Mouse (Mus musculus) spleen, adult 2 months (tissue): ENCODE data around the gene Gp9. TPM values are rescaled to one million over a fixed set of nuclear protein-coding genes. Genes with fewer than 3 reads are reported as not detected.

Source experiments
- DNase-seq, 2 experiments: peaks; one replicate each; pipeline versions ENCODE4 v3.0.0 to v3.0.0-alpha.2; 2012 to 2021; ENCODE audit warnings: low spot score in 2 of 2, low read depth in 1 of 2
- H3K27ac ChIP-seq: fragments of 200-500 bp; 2 replicates; pipeline ENCODE4 v1.5.1; 2012; ENCODE audit warnings: low read length, inconsistent platforms; ENCODE audit not compliant: insufficient read depth
- H3K27me3 ChIP-seq: fragments of 200-500 bp; 2 replicates; pipeline ENCODE4 v1.6.1; 2012; ENCODE audit warnings: mild to moderate bottlenecking, moderate library complexity, low read length, inconsistent platforms; ENCODE audit not compliant: control insufficient read depth, insufficient read depth
- H3K36me3 ChIP-seq: fragments of 200-500 bp; 2 replicates; pipeline ENCODE4 v1.6.1; 2012; ENCODE audit warnings: mild to moderate bottlenecking, low read length, inconsistent platforms; ENCODE audit not compliant: control insufficient read depth, insufficient read depth
- H3K4me1 ChIP-seq: fragments of 200-500 bp; 2 replicates; pipeline ENCODE4 v1.6.1; 2011; ENCODE audit warnings: inconsistent platforms; ENCODE audit not compliant: control insufficient read depth, insufficient read depth, insufficient read length
- H3K4me3 ChIP-seq: fragments of 200-500 bp; 2 replicates; pipeline ENCODE4 v1.5.1; 2011; ENCODE audit warnings: mild to moderate bottlenecking, inconsistent platforms; ENCODE audit not compliant: insufficient read depth, insufficient read length; ENCODE audit errors: extremely low read depth
- CTCF ChIP-seq: fragments of 200-500 bp; IDR thresholded peaks from 2 replicates; pipeline ENCODE4 v1.5.1; 2011; ENCODE audit warnings: mild to moderate bottlenecking, inconsistent platforms; ENCODE audit not compliant: insufficient read depth, insufficient read length, insufficient replicate concordance; ENCODE audit errors: extremely low read depth
- POLR2A ChIP-seq: fragments of 200-500 bp; IDR thresholded peaks from 2 replicates; pipeline ENCODE4 v1.6.1; 2011; ENCODE audit warnings: low read depth, low read length, inconsistent platforms
- WGBS: fragments of 180-500 bp; shearing (Covaris S2); methylation state at CpG from one replicate; pipeline ENCODE4 v1.1.7; 2018; 5-methylcytosine and 5-hydroxymethylcytosine counted together
- polyA plus RNA-seq: library from polyadenylated mRNA; depleted of rRNA; stranded (reverse); fragments of >200 nt; gene quantifications from 2 replicates; pipeline ENCODE4 v1.2.3, GENCODE M21; 2012

Gene Gp9
- polyA plus RNA-seq, 1 experiment, result 70.5 TPM

- H3K36me3 ChIP-seq, result peaks cover 15% of the 10 kb centered on the region
- H3K27ac ChIP-seq, result no peak overlapping the region
- WGBS, result 98% methylated on average over 10 of the region's 10 CpGs
- H3K4me3 ChIP-seq, result no peak overlapping the region
- TF ChIP-seq POLR2A (no peak), CTCF (no peak)
- H3K27me3 ChIP-seq, result no peaks in the 10 kb centered on the region
- DNase-seq, result no peak
- peaks cover 14% of the 10 kb centered on the region for H3K4me1 ChIP-seq
These were observed 16.1 kb downstream of the Gp9 start for GRCm38 (mm10) chr6:87793821-87794510.

GRCm38 (mm10) chr6:87795385-87796150 lies 17.7 kb downstream of the Gp9 start:
- no peaks in the 10 kb centered on the region for H3K27me3 ChIP-seq
- H3K27ac ChIP-seq, result no peak overlapping the region
- no peak overlapping the region for H3K4me3 ChIP-seq
- H3K36me3 ChIP-seq, result peaks cover 15% of the 10 kb centered on the region
- peaks cover 7% of the 10 kb centered on the region; the same call in 1 of the 2 replicates for H3K4me1 ChIP-seq
- TF ChIP-seq POLR2A, result no peak
- no peak for TF ChIP-seq CTCF
- 89% methylated on average over 6 of the region's 6 CpGs for WGBS
- DNase-seq, result no peak

GRCm38 (mm10) chr6:87796251-87796880 lies 18.5 kb downstream of the Gp9 start:
- H3K36me3 ChIP-seq, result peaks cover 12% of the 10 kb centered on the region
- no peak overlapping the region for H3K4me3 ChIP-seq
- H3K27me3 ChIP-seq, result no peaks in the 10 kb centered on the region
- no peak for TF ChIP-seq POLR2A
- TF ChIP-seq CTCF, result no peak
- WGBS, result 90% methylated on average over 6 of the region's 6 CpGs
- no peaks in the 10 kb centered on the region; the same call in 1 of the 2 replicates for H3K4me1 ChIP-seq
- no peak for DNase-seq
- no peak overlapping the region for H3K27ac ChIP-seq

- TF ChIP-seq POLR2A, result no peak
- no peak for TF ChIP-seq CTCF
- 71% methylated on average over 2 of the region's 2 CpGs for WGBS
- H3K4me3 ChIP-seq, result no peak overlapping the region
- no peak overlapping the region for H3K27ac ChIP-seq
- H3K4me1 ChIP-seq, result no peaks in the 10 kb centered on the region; the same call in 1 of the 2 replicates
- no peak for DNase-seq
- H3K27me3 ChIP-seq, result no peaks in the 10 kb centered on the region
- peaks cover 7% of the 10 kb centered on the region for H3K36me3 ChIP-seq
These were observed 19.4 kb downstream of the Gp9 start for GRCm38 (mm10) chr6:87797321-87797720.

- no peak for TF ChIP-seq CTCF
- WGBS, result 85% methylated on average over 6 of the region's 6 CpGs
- DNase-seq, result no peak
- no peak overlapping the region for H3K4me3 ChIP-seq
- peaks cover 3% of the 10 kb centered on the region; the same call in 1 of the 2 replicates for H3K36me3 ChIP-seq
- H3K4me1 ChIP-seq, result no peaks in the 10 kb centered on the region; the same call in 1 of the 2 replicates
- no peak overlapping the region for H3K27ac ChIP-seq
- no peaks in the 10 kb centered on the region for H3K27me3 ChIP-seq
These were observed 21.7 kb downstream of the Gp9 start for GRCm38 (mm10) chr6:87799576-87799975.

GRCm38 (mm10) chr6:87802462-87802861 lies 24.6 kb downstream of the Gp9 start:
- WGBS, result 78% methylated on average over 7 of the region's 7 CpGs
- no peak overlapping the region for H3K4me3 ChIP-seq
- peaks cover 5% of the 10 kb centered on the region; the same call in 1 of the 2 replicates for H3K4me1 ChIP-seq
- no peaks in the 10 kb centered on the region for H3K27me3 ChIP-seq
- no peak for DNase-seq
- H3K27ac ChIP-seq, result no peak overlapping the region
- H3K36me3 ChIP-seq, result peaks cover 3% of the 10 kb centered on the region; the same call in 1 of the 2 replicates
- no peak for TF ChIP-seq POLR2A
- TF ChIP-seq CTCF, result no peak

- peaks cover 9% of the 10 kb centered on the region for H3K4me1 ChIP-seq
- TF ChIP-seq POLR2A (no peak), CTCF (no peak)
- no peak overlapping the region for H3K4me3 ChIP-seq
- no peaks in the 10 kb centered on the region for H3K27me3 ChIP-seq
- DNase-seq, result no peak
- H3K27ac ChIP-seq, result no peak overlapping the region
- H3K36me3 ChIP-seq, result peaks cover 5% of the 10 kb centered on the region; the same call in 1 of the 2 replicates
- WGBS, result 70% methylated on average over 1 of the region's 1 CpGs
These were observed 26.2 kb downstream of the Gp9 start for GRCm38 (mm10) chr6:87804036-87804435.
